Mouse (Mus musculus) heart, postnatal 36 days (tissue): ENCODE results near the gene Hist1h2bh. TPM values are rescaled to one million over a fixed set of nuclear protein-coding genes. Genes with fewer than 3 reads are reported as not detected.
A peak's percentile ranks its signal among the peaks of the same experiment; 100 is the strongest.
"Not testable (repeated sequence)": the region's sequence is repeated elsewhere in the genome, so short reads cannot be mapped to it uniquely, and the experiment has no call there.

Experiments used
- DNase-seq, 2 experiments: peaks; one replicate each; pipeline ENCODE4 v3.0.0; 2021 to 2022
- intact Hi-C: fragments of 180-260 bp; cut with DNase I; formaldehyde crosslinking; loops from one replicate; pipeline ENCODE4 v1.15.1; 2025
- total RNA-seq, 2 experiments: library from RNA; stranded (reverse); gene quantifications; 2 replicates each; pipeline ENCODE4 v1.2.3; 2021

Hist1h2bh gene
- total RNA-seq, 2 experiments from 2014 or later: 0.94 to 1.9 TPM

GRCm38 (mm10) chr13:23554393-23554792 lies 11.2 kb upstream of the Hist1h2bh start:
- no peak for DNase-seq
- intact Hi-C loops: no loop called here

- intact Hi-C loops: no loop called here
- no peak for DNase-seq
Measured at GRCm38 (mm10) chr13:23552962-23553361, 9.8 kb upstream of the Hist1h2bh start, which contains the start of gene Hist1h1d. Hist1h1d (plus strand) TSS chr13:23553262.

- no peak for DNase-seq
- intact Hi-C loops: loop anchor here (2.0 kb wide), 1 partner anchor 17 kb away; no protein-coding TSS in a partner anchor
Measured at GRCm38 (mm10) chr13:23551931-23552914, 9.0 kb upstream of the Hist1h2bh start.

- intact Hi-C loops: loop anchor here (2.0 kb wide), 1 partner anchor 18 kb away; no protein-coding TSS in a partner anchor
- DNase-seq: peak; percentile 75 to 76
Measured at GRCm38 (mm10) chr13:23551146-23551834, 8.1 kb upstream of the Hist1h2bh start, which contains the start of gene Hist1h4f. Hist1h4f (minus strand) TSS chr13:23551648.

- no peak for DNase-seq
- intact Hi-C loops: loop anchor here (2.0 kb wide), 1 partner anchor 18 kb away; no protein-coding TSS in a partner anchor
Measured at GRCm38 (mm10) chr13:23550761-23551145, 7.6 kb upstream of the Hist1h2bh start.

- DNase-seq: no peak
- intact Hi-C loops: no loop called here
Measured at GRCm38 (mm10) chr13:23546694-23547093, 3.5 kb upstream of the Hist1h2bh start.

- DNase-seq, intact Hi-C loops: not testable (repeated sequence)
Measured at GRCm38 (mm10) chr13:23544787-23545120, 1.6 kb upstream of the Hist1h2bh start.

GRCm38 (mm10) chr13:23543965-23544786 lies 984 bp upstream of the Hist1h2bh start, which contains the start of gene Hist1h3f:
Hist1h3f (plus strand) TSS chr13:23544052.
- intact Hi-C loops: no loop called here

GRCm38 (mm10) chr13:23542225-23542980 lies 789 bp downstream of the Hist1h2bh start:
- DNase-seq, intact Hi-C loops: not testable (repeated sequence)

More at GRCm38 (mm10) chr13:23543965-23544786, 984 bp upstream of the Hist1h2bh start, which contains the start of gene Hist1h3f:
- DNase-seq: peak; percentile 65 to 80

- intact Hi-C loops: no loop called here
Measured at GRCm38 (mm10) chr13:23541497-23541896, 1.7 kb downstream of the Hist1h2bh start.

GRCm38 (mm10) chr13:23539821-23540220 lies 3.4 kb downstream of the Hist1h2bh start:
- intact Hi-C loops, DNase-seq: not testable (repeated sequence)

More at GRCm38 (mm10) chr13:23541497-23541896, 1.7 kb downstream of the Hist1h2bh start:
- no peak for DNase-seq

- intact Hi-C loops: no loop called here
- DNase-seq: no peak
Measured at GRCm38 (mm10) chr13:23538249-23538648, 4.9 kb downstream of the Hist1h2bh start.

- DNase-seq: no peak
- intact Hi-C loops: no loop called here
Measured at GRCm38 (mm10) chr13:23537006-23537710, 6.0 kb downstream of the Hist1h2bh start.

GRCm38 (mm10) chr13:23536076-23536822 lies 6.9 kb downstream of the Hist1h2bh start:
- no peak for DNase-seq
- intact Hi-C loops: no loop called here

- DNase-seq: peak; percentile 82 to 84
- intact Hi-C loops: not testable (repeated sequence)
Measured at GRCm38 (mm10) chr13:23535137-23536075, 7.8 kb downstream of the Hist1h2bh start, which contains the start of gene Hist1h3g. Hist1h3g (plus strand) TSS chr13:23535422.

- DNase-seq: no peak
- intact Hi-C loops: loop anchor here (5.0 kb wide), 4 partner anchors 48 to 1492 kb away; partner anchors contain the start of genes Hist1h1t, Hist1h2ag, Hist1h2bj and Hist1h4c
Measured at GRCm38 (mm10) chr13:23534368-23535131, 8.6 kb downstream of the Hist1h2bh start.
